Mouse (Mus musculus) embryonic facial prominence, embryonic 13.5 days (tissue): ENCODE data around the gene Tnfaip8l3. TPM values are rescaled to one million over a fixed set of nuclear protein-coding genes. Genes with fewer than 3 reads are reported as not detected.
A peak's percentile ranks its signal among the peaks of the same experiment; 100 is the strongest.

Experiments
- ATAC-seq: fragments of 200-750 bp; cut with Nextera tagmentation; 2 replicates; pipeline ENCODE4 v1.8.0; 2017; ENCODE audit warnings: low read depth; ENCODE audit not compliant: insufficient number of reproducible peaks, insufficient read depth, low FRiP score, low TSS enrichment
- H3K27ac ChIP-seq: fragments of 300-500 bp; sonication (generic); 2 replicates; pipeline ENCODE4 v1.5.1; 2015; ENCODE audit warnings: moderate library complexity, mild to moderate bottlenecking, inconsistent platforms
- H3K27me3 ChIP-seq: fragments of 300-500 bp; sonication (generic); 2 replicates; pipeline ENCODE4 v1.6.1; 2015; ENCODE audit warnings: mild to moderate bottlenecking, inconsistent platforms
- H3K36me3 ChIP-seq: fragments of 300-500 bp; sonication (generic); 2 replicates; pipeline ENCODE4 v1.6.1; 2015; ENCODE audit warnings: mild to moderate bottlenecking, inconsistent platforms
- H3K4me1 ChIP-seq: fragments of 300-500 bp; sonication (generic); 2 replicates; pipeline ENCODE4 v1.6.1; 2015; ENCODE audit warnings: inconsistent platforms
- H3K4me2 ChIP-seq: fragments of 300-500 bp; sonication (generic); 2 replicates; pipeline ENCODE4 v1.6.1; 2015; ENCODE audit warnings: moderate library complexity, mild to moderate bottlenecking, inconsistent platforms
- H3K4me3 ChIP-seq: fragments of 300-500 bp; sonication (generic); 2 replicates; pipeline ENCODE4 v1.5.1; 2015; ENCODE audit warnings: mild to moderate bottlenecking, inconsistent platforms
- H3K9ac ChIP-seq: fragments of 300-500 bp; sonication (generic); 2 replicates; pipeline ENCODE4 v1.6.1; 2015; ENCODE audit warnings: mild to moderate bottlenecking, inconsistent platforms
- H3K9me3 ChIP-seq: fragments of 300-500 bp; sonication (generic); 2 replicates; pipeline ENCODE4 v1.6.1; 2016; ENCODE audit warnings: inconsistent platforms
- WGBS: fragments of 180-500 bp; shearing (Covaris S2); methylation state at CpG from one replicate; pipeline ENCODE4 v1.1.7; 2015; ENCODE audit warnings: mixed read lengths; 5-methylcytosine and 5-hydroxymethylcytosine counted together
- polyA plus RNA-seq: library from polyadenylated mRNA; unstranded; fragments of >200 nt; fragmentation: Nextera tagmentation; extraction: Ambion mirVana; gene quantifications from 2 replicates; pipeline ENCODE4 v1.2.1, GENCODE M21; 2015

Tnfaip8l3 gene
- 0.86 and 1.3 TPM in 2 replicates for polyA plus RNA-seq

- peaks cover 47% of the 10 kb centered on the region for H3K27me3 ChIP-seq
- ATAC-seq: peak; percentile 76; the same call in 1 of the 2 replicates
- under 1% methylated on average over 34 of the region's 35 CpGs for WGBS
Observed at GRCm38 (mm10) chr9:54068032-54068649, at the start of gene Tnfaip8l3. Tnfaip8l3 (minus strand) TSS chr9:54068388.

GRCm38 (mm10) chr9:54112726-54113125, 44.5 kb upstream of the Tnfaip8l3 start:
- no peak overlapping the region for H3K4me3 ChIP-seq
- H3K4me2 ChIP-seq: no peak overlapping the region
- H3K36me3 ChIP-seq: no peaks in the 10 kb centered on the region
- ATAC-seq: no peak
- no peaks in the 10 kb centered on the region for H3K4me1 ChIP-seq
- H3K27me3 ChIP-seq: no peaks in the 10 kb centered on the region
- no peak overlapping the region for H3K9ac ChIP-seq
- H3K27ac ChIP-seq: no peak overlapping the region
- peaks cover 7% of the 10 kb centered on the region; the same call in 1 of the 2 replicates for H3K9me3 ChIP-seq

More at GRCm38 (mm10) chr9:54068032-54068649, at the start of gene Tnfaip8l3:
- peak within 1 kb of the TSS; percentile 72 for H3K9ac ChIP-seq
- peak within 1 kb of the TSS; percentile 99 for H3K4me2 ChIP-seq
- peaks cover 21% of the 10 kb centered on the region for H3K4me1 ChIP-seq
- H3K9me3 ChIP-seq: no peaks in the 10 kb centered on the region
- H3K36me3 ChIP-seq: no peaks in the 10 kb centered on the region
- no peak within 1 kb of the TSS for H3K27ac ChIP-seq
- peak within 1 kb of the TSS; percentile 56 for H3K4me3 ChIP-seq

- no peak for ATAC-seq
- Histone ChIP-seq H3K4me2 (no peak overlapping the region), H3K4me1 (no peaks in the 10 kb centered on the region), H3K36me3 (no peaks in the 10 kb centered on the region), H3K4me3 (no peak overlapping the region), H3K27me3 (no peaks in the 10 kb centered on the region), H3K9me3 (no peaks in the 10 kb centered on the region), H3K27ac (no peak overlapping the region), H3K9ac (no peak overlapping the region)
Observed at GRCm38 (mm10) chr9:54098636-54099035, 30.4 kb upstream of the Tnfaip8l3 start.

GRCm38 (mm10) chr9:54097091-54097490, 28.9 kb upstream of the Tnfaip8l3 start:
- Histone ChIP-seq H3K9ac (no peak overlapping the region), H3K9me3 (peaks cover under 1% of the 10 kb centered on the region; the same call in 1 of the 2 replicates), H3K27me3 (no peaks in the 10 kb centered on the region), H3K36me3 (no peaks in the 10 kb centered on the region), H3K4me1 (no peaks in the 10 kb centered on the region), H3K27ac (no peak overlapping the region), H3K4me2 (no peak overlapping the region), H3K4me3 (no peak overlapping the region)
- no peak for ATAC-seq
- 85% methylated on average over 6 of the region's 6 CpGs for WGBS

- no peaks in the 10 kb centered on the region for H3K4me1 ChIP-seq
- no peak overlapping the region for H3K4me3 ChIP-seq
- 68% methylated on average over 3 of the region's 3 CpGs for WGBS
- no peaks in the 10 kb centered on the region for H3K36me3 ChIP-seq
- no peak for ATAC-seq
- no peak overlapping the region for H3K27ac ChIP-seq
- H3K27me3 ChIP-seq: no peaks in the 10 kb centered on the region
- H3K9ac ChIP-seq: no peak overlapping the region
- H3K4me2 ChIP-seq: no peak overlapping the region
- no peaks in the 10 kb centered on the region for H3K9me3 ChIP-seq
Observed at GRCm38 (mm10) chr9:54084245-54084644, 16.1 kb upstream of the Tnfaip8l3 start.

- WGBS: 73% methylated on average over 2 of the region's 2 CpGs
- Histone ChIP-seq H3K4me2 (no peak overlapping the region), H3K27me3 (no peaks in the 10 kb centered on the region), H3K27ac (no peak overlapping the region), H3K4me1 (no peaks in the 10 kb centered on the region), H3K36me3 (no peaks in the 10 kb centered on the region), H3K9me3 (no peaks in the 10 kb centered on the region), H3K9ac (no peak overlapping the region), H3K4me3 (no peak overlapping the region)
- no peak for ATAC-seq
Observed at GRCm38 (mm10) chr9:54077740-54078139, 9.6 kb upstream of the Tnfaip8l3 start.

- WGBS: 83% methylated on average over 3 of the region's 3 CpGs
- ATAC-seq: no peak
Observed at GRCm38 (mm10) chr9:54074901-54075300, 6.7 kb upstream of the Tnfaip8l3 start.

GRCm38 (mm10) chr9:54073688-54074087, 5.5 kb upstream of the Tnfaip8l3 start:
- Histone ChIP-seq H3K27ac (no peak overlapping the region), H3K9me3 (no peaks in the 10 kb centered on the region), H3K4me1 (peaks cover 6% of the 10 kb centered on the region), H3K27me3 (peaks cover 12% of the 10 kb centered on the region), H3K36me3 (no peaks in the 10 kb centered on the region), H3K4me3 (no peak overlapping the region), H3K9ac (no peak overlapping the region), H3K4me2 (no peak overlapping the region)
- 77% methylated on average over 4 of the region's 4 CpGs for WGBS
- ATAC-seq: no peak

More at GRCm38 (mm10) chr9:54074901-54075300, 6.7 kb upstream of the Tnfaip8l3 start:
- H3K9me3 ChIP-seq: no peaks in the 10 kb centered on the region
- H3K4me1 ChIP-seq: no peaks in the 10 kb centered on the region
- H3K27ac ChIP-seq: no peak overlapping the region
- no peak overlapping the region for H3K4me3 ChIP-seq
- H3K27me3 ChIP-seq: 0 out of 2 replicates have a peak, but pooled peaks cover 5% of the 10 kb centered on the region
- H3K36me3 ChIP-seq: no peaks in the 10 kb centered on the region
- no peak overlapping the region for H3K9ac ChIP-seq
- H3K4me2 ChIP-seq: no peak overlapping the region

GRCm38 (mm10) chr9:54071474-54072095, 3.4 kb upstream of the Tnfaip8l3 start:
- H3K27ac ChIP-seq: no peak overlapping the region
- 77% methylated on average over 7 of the region's 7 CpGs for WGBS
- H3K9ac ChIP-seq: no peak overlapping the region
- H3K9me3 ChIP-seq: no peaks in the 10 kb centered on the region
- ATAC-seq: no peak
- no peaks in the 10 kb centered on the region for H3K36me3 ChIP-seq
- H3K4me3 ChIP-seq: no peak overlapping the region
- peaks cover 33% of the 10 kb centered on the region for H3K27me3 ChIP-seq
- no peak overlapping the region for H3K4me2 ChIP-seq
- H3K4me1 ChIP-seq: peaks cover 19% of the 10 kb centered on the region

- Histone ChIP-seq H3K27me3 (peaks cover 44% of the 10 kb centered on the region), H3K4me1 (peaks cover 19% of the 10 kb centered on the region), H3K4me3 (peak overlapping the region; percentile 56), H3K9me3 (no peaks in the 10 kb centered on the region), H3K36me3 (no peaks in the 10 kb centered on the region), H3K27ac (no peak overlapping the region), H3K9ac (peak overlapping the region; percentile 72; the same call in 1 of the 2 replicates), H3K4me2 (peak overlapping the region; percentile 99)
- WGBS: 41% methylated on average over 5 of the region's 5 CpGs
- no peak for ATAC-seq
Observed at GRCm38 (mm10) chr9:54069204-54069603, 1.0 kb upstream of the Tnfaip8l3 start.

- peaks cover 47% of the 10 kb centered on the region for H3K27me3 ChIP-seq
- H3K4me2 ChIP-seq: peak overlapping the region; percentile 99
- peak; percentile 75; the same call in 1 of the 2 replicates for ATAC-seq
- H3K9ac ChIP-seq: peak overlapping the region; percentile 72
- peaks cover 21% of the 10 kb centered on the region for H3K4me1 ChIP-seq
- H3K27ac ChIP-seq: no peak overlapping the region
- WGBS: 1% methylated on average over 11 of the region's 11 CpGs
- no peaks in the 10 kb centered on the region for H3K36me3 ChIP-seq
- peak overlapping the region; percentile 56 for H3K4me3 ChIP-seq
- no peaks in the 10 kb centered on the region for H3K9me3 ChIP-seq
Observed at GRCm38 (mm10) chr9:54068777-54069176, 589 bp upstream of the Tnfaip8l3 start.

GRCm38 (mm10) chr9:54067642-54068031, 551 bp downstream of the Tnfaip8l3 start:
- Histone ChIP-seq H3K4me3 (peak overlapping the region; percentile 56), H3K27me3 (peaks cover 47% of the 10 kb centered on the region), H3K27ac (no peak overlapping the region), H3K4me1 (peaks cover 21% of the 10 kb centered on the region), H3K36me3 (no peaks in the 10 kb centered on the region), H3K9ac (peak overlapping the region; percentile 72), H3K9me3 (no peaks in the 10 kb centered on the region), H3K4me2 (peak overlapping the region; percentile 99)
- no peak for ATAC-seq
- WGBS: under 1% methylated on average over 16 of the region's 16 CpGs
